Mouse (Mus musculus): ENCODE data around the gene Msh3.

- TF ChIP-seq POLR2A (IDR thresholded peaks at IDR 0.05; ENCODE audit: low read depth, low read length): no peak
- no peak for TF ChIP-seq CTCF (IDR thresholded peaks at IDR 0.05; ENCODE audit: borderline replicate concordance, insufficient read depth, low read length)
These were observed 17.9 kb downstream of the Msh3 start for GRCm38 (mm10) chr13:92336857-92337256.
